Mouse (Mus musculus) bone marrow, adult 2 months (tissue): ENCODE measurements around the gene Lgmn.

Source experiments
- CTCF ChIP-seq: fragments of 200-500 bp; IDR thresholded peaks from 2 replicates; pipeline ENCODE4 v1.5.1; 2011; ENCODE audit warnings: low read length, control low read depth; ENCODE audit not compliant: control insufficient read depth, insufficient read depth
- POLR2A ChIP-seq: fragments of 200-500 bp; IDR thresholded peaks from 2 replicates; pipeline ENCODE4 v1.6.1; 2011; ENCODE audit warnings: low read depth, mild to moderate bottlenecking, control low read depth, low read length, borderline replicate concordance; ENCODE audit not compliant: control insufficient read depth

DNA sequence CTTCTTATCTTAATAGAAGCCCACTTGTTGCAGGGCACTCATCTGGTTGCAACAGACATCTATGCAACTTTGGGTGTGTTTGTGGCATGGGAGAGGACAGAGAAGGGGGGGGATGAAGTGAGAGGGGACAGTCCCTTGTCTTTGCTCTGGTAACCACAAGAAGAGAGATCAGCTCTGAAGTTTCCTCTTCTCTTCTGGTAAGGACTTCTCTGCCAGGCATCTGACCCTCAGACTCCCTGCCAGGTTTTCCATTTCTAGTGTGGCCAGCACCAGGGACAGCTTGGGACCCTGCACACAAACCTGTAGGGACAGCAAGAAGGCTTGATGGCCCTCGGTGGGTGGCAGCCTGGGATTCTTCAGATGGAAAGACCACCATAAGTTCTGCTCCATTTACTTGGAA is 88.6 kb downstream of the Lgmn start:
- TF ChIP-seq CTCF (no peak), POLR2A (no peak)
